ENCODE assay signal across 8 mouse cellular contexts in genomic region chrX:92342924-92343323, GRCm38 (mm10).
A peak's percentile ranks its signal among the peaks of the same experiment; 100 is the strongest.
DNase-seq lines count a peak whose midpoint lies in the region; ATAC-seq lines count a peak whose summit lies in the region.

No protein-coding gene starts in this region.

- 15% methylated on average over 5 of the region's 5 CpGs for WGBS in hindbrain, embryonic 10.5 days
- WGBS in hindbrain, embryonic 13.5 days: 20% methylated on average over 5 of the region's 5 CpGs

- H3K27ac ChIP-seq in hindbrain, embryonic 10.5 days: no peak overlapping the region
- no peak overlapping the region for H3K27ac ChIP-seq in hindbrain, embryonic 13.5 days

- no peaks in the 10 kb centered on the region for H3K9me3 ChIP-seq in hindbrain, embryonic 10.5 days
- no peaks in the 10 kb centered on the region for H3K9me3 ChIP-seq in hindbrain, embryonic 13.5 days

- no peak overlapping the region for H3K4me2 ChIP-seq in hindbrain, embryonic 13.5 days

- DNase-seq in hindbrain, embryonic 10.5 days (ENCODE audit: low spot score): peak; percentile 34
- DNase-seq in 3T3-L1 (ENCODE audit: low read depth, low spot score) (peak; percentile 65), MEL-GATA-1-ER (ENCODE audit: extremely low read depth, low read depth) (peak; percentile 28)
- DNase-seq in cerebellum, postnatal 25 days: peak; percentile 52 to 69
- peak; percentile 18 to 68 for DNase-seq in kidney, postnatal 36 days
- DNase-seq in ovary, postnatal 36 days (ENCODE audit: low spot score): peak; percentile 32

- H3K4me3 ChIP-seq in hindbrain, embryonic 10.5 days: no peak overlapping the region
- no peak overlapping the region for H3K4me3 ChIP-seq in hindbrain, embryonic 13.5 days

- H3K27me3 ChIP-seq in hindbrain, embryonic 10.5 days (ENCODE audit: insufficient read depth, poor library complexity, severe bottlenecking): no peaks in the 10 kb centered on the region
- H3K27me3 ChIP-seq in hindbrain, embryonic 13.5 days: no peaks in the 10 kb centered on the region

- no peak for ATAC-seq in hindbrain, embryonic 13.5 days (ENCODE audit: low FRiP score)
- ATAC-seq in monocyte, adult 5-6 weeks (replicated peaks; ENCODE audit: insufficient number of reproducible peaks, low FRiP score, low TSS enrichment, poor library complexity, severe bottlenecking): no peak

- H3K36me3 ChIP-seq in hindbrain, embryonic 10.5 days: no peaks in the 10 kb centered on the region
- no peaks in the 10 kb centered on the region for H3K36me3 ChIP-seq in hindbrain, embryonic 13.5 days

- no peaks in the 10 kb centered on the region for H3K4me1 ChIP-seq in hindbrain, embryonic 10.5 days (replicated peaks)
- no peaks in the 10 kb centered on the region for H3K4me1 ChIP-seq in hindbrain, embryonic 13.5 days (replicated peaks)

- no peak overlapping the region for H3K9ac ChIP-seq in hindbrain, embryonic 13.5 days
